Mouse (Mus musculus) liver, embryonic 15.5 days (tissue): ENCODE data around the gene Abcc6. TPM values are rescaled to one million over a fixed set of nuclear protein-coding genes. Genes with fewer than 3 reads are reported as not detected.
A peak's percentile ranks its signal among the peaks of the same experiment; 100 is the strongest.

Experiments used
- ATAC-seq: fragments of 200-750 bp; cut with Nextera tagmentation; 2 replicates; pipeline ENCODE4 v1.8.0; 2017; ENCODE audit warnings: moderate number of reproducible peaks, mild to moderate bottlenecking, moderate library complexity; ENCODE audit not compliant: insufficient read depth
- H3K27ac ChIP-seq: fragments of 300-500 bp; sonication (generic); replicated peaks from 2 replicates; pipeline ENCODE4 v1.5.1; 2015; ENCODE audit warnings: mild to moderate bottlenecking, inconsistent platforms
- H3K27me3 ChIP-seq: fragments of 300-500 bp; sonication (generic); 2 replicates; pipeline ENCODE4 v1.6.1; 2015; ENCODE audit warnings: mild to moderate bottlenecking, inconsistent platforms
- H3K36me3 ChIP-seq: fragments of 300-500 bp; sonication (generic); replicated peaks from 2 replicates; pipeline ENCODE4 v1.6.1; 2015; ENCODE audit warnings: moderate library complexity, mild to moderate bottlenecking, inconsistent platforms
- H3K4me1 ChIP-seq: fragments of 300-500 bp; sonication (generic); replicated peaks from 2 replicates; pipeline ENCODE4 v1.6.1; 2015; ENCODE audit warnings: inconsistent platforms
- H3K4me2 ChIP-seq: fragments of 300-500 bp; sonication (generic); 2 replicates; pipeline ENCODE4 v1.6.1; 2015; ENCODE audit warnings: moderate library complexity, mild to moderate bottlenecking, inconsistent platforms
- H3K4me3 ChIP-seq: fragments of 300-500 bp; sonication (generic); replicated peaks from 2 replicates; pipeline ENCODE4 v1.5.1; 2015; ENCODE audit warnings: mild to moderate bottlenecking, inconsistent platforms
- H3K9ac ChIP-seq: fragments of 300-500 bp; sonication (generic); 2 replicates; pipeline ENCODE4 v1.6.1; 2015; ENCODE audit warnings: moderate library complexity, mild to moderate bottlenecking, inconsistent platforms
- H3K9me3 ChIP-seq: fragments of 300-500 bp; sonication (generic); replicated peaks from 2 replicates; pipeline ENCODE4 v1.6.1; 2016; ENCODE audit warnings: inconsistent platforms
- WGBS: fragments of 180-500 bp; shearing (Covaris S2); methylation state at CpG from one replicate; pipeline ENCODE4 v1.1.7; 2015; ENCODE audit warnings: mixed read lengths; ENCODE audit not compliant: insufficient replicate concordance; 5-methylcytosine and 5-hydroxymethylcytosine counted together
- polyA plus RNA-seq: library from polyadenylated mRNA; unstranded; fragments of >200 nt; fragmentation: Nextera tagmentation; extraction: Ambion mirVana; gene quantifications from 2 replicates; pipeline ENCODE4 v1.2.1, GENCODE M21; 2015

Gene Abcc6
- polyA plus RNA-seq, 1 experiment from 2014 or later = 11.4 TPM

DNA sequence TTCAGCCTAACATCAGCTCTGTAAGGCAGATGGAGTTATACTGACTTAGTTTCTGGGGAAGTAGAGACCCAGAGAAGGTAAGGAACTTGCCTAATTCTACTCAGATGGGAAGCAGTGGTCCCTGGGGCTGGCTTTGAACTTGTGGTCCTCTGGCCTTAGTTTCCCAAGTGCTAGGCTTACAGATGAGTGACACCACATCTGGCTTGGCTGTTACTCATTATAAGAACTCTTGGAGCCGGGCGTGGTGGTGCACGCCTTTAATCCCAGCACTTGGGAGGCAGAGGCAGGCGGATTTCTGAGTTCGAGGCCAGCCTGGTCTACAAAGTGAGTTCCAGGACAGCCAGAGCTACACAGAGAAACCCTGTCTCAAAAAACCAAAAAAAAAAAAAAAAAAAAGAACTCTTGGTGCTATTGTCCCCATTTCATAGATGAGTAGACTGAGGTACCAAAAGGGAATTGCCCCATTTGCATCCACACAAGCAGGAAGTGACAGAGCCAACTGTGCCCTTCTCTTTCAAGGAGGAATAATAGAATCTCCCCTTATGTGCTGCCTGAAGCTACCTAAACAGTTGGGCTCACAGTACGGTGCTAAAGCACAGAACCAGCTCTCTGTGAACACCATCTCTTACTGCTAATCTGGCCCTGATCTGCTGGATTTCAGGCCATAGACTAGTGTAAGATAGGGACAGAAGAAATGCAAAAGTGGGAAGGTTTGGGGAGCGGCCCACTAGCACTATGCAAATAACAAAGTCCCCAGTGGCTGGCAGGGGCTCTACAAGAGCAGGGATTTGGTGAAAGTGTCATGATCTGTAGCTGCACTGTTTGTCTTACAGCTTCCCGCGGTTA, 580 bp downstream of the Abcc6 start:
- H3K4me1 ChIP-seq = peaks cover 41% of the 10 kb centered on the region
- peak; percentile 52 for ATAC-seq
- peak overlapping the region; percentile 28; the same call in 1 of the 2 replicates for H3K4me3 ChIP-seq
- H3K9ac ChIP-seq = no peak overlapping the region
- H3K36me3 ChIP-seq = no peaks in the 10 kb centered on the region
- whole genome bisulfite sequencing = 58% methylated on average over 9 of the region's 9 CpGs
- no peaks in the 10 kb centered on the region for H3K27me3 ChIP-seq
- H3K9me3 ChIP-seq = no peaks in the 10 kb centered on the region
- peak overlapping the region; percentile 41 for H3K4me2 ChIP-seq
- H3K27ac ChIP-seq = peak overlapping the region; percentile 83

GRCm38 (mm10) chr7:46028681-46029080, 1.4 kb downstream of the Abcc6 start:
- peak; percentile 11; the same call in 1 of the 2 replicates for ATAC-seq
- Histone ChIP-seq H3K9me3 (no peaks in the 10 kb centered on the region), H3K27ac (peak overlapping the region; percentile 83), H3K36me3 (no peaks in the 10 kb centered on the region), H3K4me2 (peak overlapping the region; percentile 41), H3K27me3 (no peaks in the 10 kb centered on the region), H3K9ac (no peak overlapping the region), H3K4me3 (no peak overlapping the region), H3K4me1 (peaks cover 33% of the 10 kb centered on the region)
- 63% methylated on average over 10 of the region's 10 CpGs for WGBS

- ATAC-seq = no peak
- WGBS = 54% methylated on average over 9 of the region's 9 CpGs
These were observed 4.7 kb downstream of the Abcc6 start for GRCm38 (mm10) chr7:46025436-46025835.

DNA sequence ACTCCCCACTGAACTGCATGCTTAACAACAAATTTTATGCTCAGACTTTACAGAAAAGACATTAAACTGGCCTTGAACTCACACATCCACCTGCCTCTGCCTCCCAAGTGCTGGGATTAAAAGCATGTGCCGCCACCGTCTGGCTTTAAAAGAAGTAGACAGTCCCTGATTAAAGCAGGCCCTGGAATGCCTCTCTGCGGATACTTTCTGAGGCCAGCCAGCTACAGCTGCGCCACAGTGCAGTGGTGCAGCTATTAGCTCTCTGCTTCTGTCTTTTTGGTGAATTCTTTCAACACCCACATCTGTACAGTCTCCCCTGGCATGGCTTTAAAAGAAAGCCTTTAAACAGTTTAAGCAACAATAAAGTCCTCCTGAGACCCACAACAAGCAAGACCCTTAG, 8.2 kb downstream of the Abcc6 start:
- H3K36me3 ChIP-seq = no peaks in the 10 kb centered on the region
- WGBS = 62% methylated on average over 4 of the region's 4 CpGs
- no peak overlapping the region for H3K9ac ChIP-seq
- no peaks in the 10 kb centered on the region for H3K9me3 ChIP-seq
- H3K4me1 ChIP-seq = no peaks in the 10 kb centered on the region
- H3K4me2 ChIP-seq = no peak overlapping the region
- H3K27ac ChIP-seq = no peak overlapping the region
- H3K27me3 ChIP-seq = no peaks in the 10 kb centered on the region
- ATAC-seq = no peak
- H3K4me3 ChIP-seq = no peak overlapping the region

More at GRCm38 (mm10) chr7:46025436-46025835, 4.7 kb downstream of the Abcc6 start:
- Histone ChIP-seq H3K36me3 (no peaks in the 10 kb centered on the region), H3K27me3 (no peaks in the 10 kb centered on the region), H3K9ac (no peak overlapping the region), H3K4me2 (no peak overlapping the region), H3K4me1 (peaks cover 11% of the 10 kb centered on the region; the same call in 1 of the 2 replicates), H3K27ac (no peak overlapping the region), H3K4me3 (no peak overlapping the region), H3K9me3 (no peaks in the 10 kb centered on the region)

DNA sequence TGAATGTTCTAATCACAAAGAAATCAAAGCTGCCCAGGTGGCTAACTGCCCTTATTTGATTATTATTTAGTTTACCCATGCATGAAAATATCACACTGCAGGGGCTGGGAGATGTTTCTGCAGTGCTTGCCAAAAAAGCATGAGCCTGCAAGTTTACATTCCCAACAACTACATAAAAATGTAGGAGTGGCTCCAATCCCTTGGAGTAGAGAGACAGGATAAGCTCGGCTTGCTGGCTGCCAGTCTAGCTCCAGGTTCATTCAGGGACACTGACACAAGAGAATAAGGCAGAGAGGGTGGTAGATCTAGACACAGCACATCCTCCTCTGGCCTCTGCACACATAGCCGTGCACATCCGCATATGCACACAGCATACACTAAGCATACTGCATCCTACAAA, 10.5 kb downstream of the Abcc6 start:
- H3K36me3 ChIP-seq = no peaks in the 10 kb centered on the region
- H3K4me1 ChIP-seq = no peaks in the 10 kb centered on the region
- H3K27me3 ChIP-seq = no peaks in the 10 kb centered on the region
- no peak overlapping the region for H3K4me3 ChIP-seq
- H3K27ac ChIP-seq = no peak overlapping the region
- WGBS = 67% methylated on average over 3 of the region's 3 CpGs
- ATAC-seq = no peak
- H3K9ac ChIP-seq = no peak overlapping the region
- H3K4me2 ChIP-seq = no peak overlapping the region
- H3K9me3 ChIP-seq = no peaks in the 10 kb centered on the region

GRCm38 (mm10) chr7:46013266-46014010, 16.7 kb downstream of the Abcc6 start:
- no peak overlapping the region for H3K27ac ChIP-seq
- H3K4me3 ChIP-seq = no peak overlapping the region
- H3K9ac ChIP-seq = no peak overlapping the region
- ATAC-seq = no peak
- WGBS = 33% methylated on average over 9 of the region's 9 CpGs
- H3K9me3 ChIP-seq = no peaks in the 10 kb centered on the region
- H3K4me1 ChIP-seq = no peaks in the 10 kb centered on the region
- no peaks in the 10 kb centered on the region for H3K27me3 ChIP-seq
- H3K4me2 ChIP-seq = no peak overlapping the region
- no peaks in the 10 kb centered on the region for H3K36me3 ChIP-seq

DNA sequence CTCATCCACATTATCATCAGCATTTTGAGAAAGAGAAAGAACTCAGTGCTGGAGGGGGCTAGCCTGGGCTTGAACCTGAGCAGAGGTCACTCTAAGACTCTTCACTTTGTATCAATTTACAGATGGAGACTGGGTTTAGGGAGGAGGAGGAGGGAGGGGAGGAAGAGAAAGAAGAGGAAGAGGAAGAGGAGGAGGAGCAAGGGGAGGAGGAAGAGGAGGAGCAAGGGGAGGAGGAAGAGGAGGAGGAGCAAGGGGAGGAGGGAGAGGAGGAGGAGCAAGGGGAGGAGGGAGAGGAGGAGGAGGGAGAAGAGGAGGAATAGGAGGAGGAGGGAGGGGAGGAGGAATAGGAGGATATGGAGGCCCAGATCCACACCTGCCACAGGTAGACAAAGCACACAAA, 18.0 kb downstream of the Abcc6 start:
- no peak for ATAC-seq
- Histone ChIP-seq H3K27me3 (no peaks in the 10 kb centered on the region), H3K36me3 (no peaks in the 10 kb centered on the region), H3K4me1 (no peaks in the 10 kb centered on the region), H3K4me2 (no peak overlapping the region), H3K27ac (no peak overlapping the region), H3K9ac (no peak overlapping the region), H3K9me3 (no peaks in the 10 kb centered on the region), H3K4me3 (no peak overlapping the region)

DNA sequence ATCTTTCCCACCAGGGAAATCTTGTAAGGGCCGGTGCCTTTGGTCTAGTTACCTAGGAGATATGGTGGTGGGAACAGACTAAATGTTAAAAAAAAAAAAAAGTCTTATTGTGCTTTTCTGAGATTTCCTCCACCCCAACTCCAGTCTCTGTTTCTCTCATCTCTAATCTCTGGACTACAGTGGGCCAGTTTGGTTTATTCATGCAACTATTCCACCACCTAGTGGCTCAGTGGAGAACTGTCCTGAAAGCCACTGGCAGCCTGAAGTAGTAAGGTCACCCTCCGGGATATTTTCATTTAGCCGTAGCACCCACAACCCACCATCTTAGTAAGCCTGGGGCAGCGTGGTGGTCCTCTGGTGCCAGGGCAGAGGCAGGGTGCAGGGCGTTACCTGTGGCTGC, 20.5 kb downstream of the Abcc6 start:
- no peak overlapping the region for H3K4me2 ChIP-seq
- H3K27me3 ChIP-seq = no peaks in the 10 kb centered on the region
- whole genome bisulfite sequencing = 18% methylated on average over 5 of the region's 5 CpGs
- H3K4me3 ChIP-seq = no peak overlapping the region
- no peaks in the 10 kb centered on the region for H3K4me1 ChIP-seq
- ATAC-seq = no peak
- no peak overlapping the region for H3K27ac ChIP-seq
- no peak overlapping the region for H3K9ac ChIP-seq
- no peaks in the 10 kb centered on the region for H3K9me3 ChIP-seq
- H3K36me3 ChIP-seq = 0 out of 2 replicates have a peak, but pooled peaks cover 3% of the 10 kb centered on the region

- Histone ChIP-seq H3K9me3 (no peaks in the 10 kb centered on the region), H3K4me1 (no peaks in the 10 kb centered on the region), H3K27me3 (no peaks in the 10 kb centered on the region), H3K36me3 (peaks cover 7% of the 10 kb centered on the region; the same call in 1 of the 2 replicates), H3K4me2 (no peak overlapping the region), H3K4me3 (no peak overlapping the region), H3K9ac (no peak overlapping the region), H3K27ac (no peak overlapping the region)
- ATAC-seq = no peak
- WGBS = 45% methylated on average over 4 of the region's 4 CpGs
These were observed 27.4 kb downstream of the Abcc6 start for GRCm38 (mm10) chr7:46002748-46003147.

- no peaks in the 10 kb centered on the region for H3K4me1 ChIP-seq
- H3K9ac ChIP-seq = no peak overlapping the region
- no peak overlapping the region for H3K27ac ChIP-seq
- no peaks in the 10 kb centered on the region for H3K9me3 ChIP-seq
- ATAC-seq = no peak
- peaks cover 7% of the 10 kb centered on the region; the same call in 1 of the 2 replicates for H3K36me3 ChIP-seq
- H3K4me2 ChIP-seq = no peak overlapping the region
- no peak overlapping the region for H3K4me3 ChIP-seq
- WGBS = 77% methylated on average over 4 of the region's 4 CpGs
- no peaks in the 10 kb centered on the region for H3K27me3 ChIP-seq
These were observed 29.5 kb downstream of the Abcc6 start for GRCm38 (mm10) chr7:46000577-46000976.

DNA sequence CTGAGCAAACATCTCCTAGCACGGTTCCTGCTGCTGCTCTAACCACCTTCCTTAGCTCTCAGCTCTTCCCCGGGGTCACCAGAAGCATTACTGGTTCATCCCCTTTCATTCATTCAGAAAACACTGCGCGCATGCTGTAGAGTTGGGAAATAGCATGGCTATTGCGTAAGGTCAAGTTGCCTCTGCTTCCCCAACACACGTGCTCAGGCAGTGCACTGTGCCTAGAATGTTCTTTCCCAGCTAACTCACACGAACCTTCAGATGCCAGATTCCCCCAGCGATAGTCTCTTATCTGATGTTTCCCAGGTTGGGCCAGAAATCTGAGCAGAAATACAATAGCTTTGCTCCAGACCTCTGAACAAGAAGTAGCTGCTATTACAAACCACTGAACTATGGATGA, 37.6 kb downstream of the Abcc6 start:
- Histone ChIP-seq H3K27me3 (no peaks in the 10 kb centered on the region), H3K4me2 (no peak overlapping the region), H3K4me3 (no peak overlapping the region), H3K4me1 (no peaks in the 10 kb centered on the region), H3K9me3 (no peaks in the 10 kb centered on the region), H3K27ac (no peak overlapping the region), H3K36me3 (peaks cover 11% of the 10 kb centered on the region; the same call in 1 of the 2 replicates), H3K9ac (no peak overlapping the region)
- 50% methylated on average over 8 of the region's 8 CpGs for WGBS
- ATAC-seq = no peak
